Mouse (Mus musculus): ENCODE measurements at regions not wholly inside any gene's neighbourhood (a gene's known extent, or its start where the extent isn't known, plus 50 kb on each side); places are given as distances from the start of the nearest gene placed in this dataset.

- WGBS, result 91% methylated on average over 4 of the region's 4 CpGs
- no peak for ATAC-seq (ENCODE audit: low FRiP score, low read depth)
These were observed 1123.7 kb downstream of the Rapgef2 start for GRCm38 (mm10) chr3:78162601-78163000.

DNA sequence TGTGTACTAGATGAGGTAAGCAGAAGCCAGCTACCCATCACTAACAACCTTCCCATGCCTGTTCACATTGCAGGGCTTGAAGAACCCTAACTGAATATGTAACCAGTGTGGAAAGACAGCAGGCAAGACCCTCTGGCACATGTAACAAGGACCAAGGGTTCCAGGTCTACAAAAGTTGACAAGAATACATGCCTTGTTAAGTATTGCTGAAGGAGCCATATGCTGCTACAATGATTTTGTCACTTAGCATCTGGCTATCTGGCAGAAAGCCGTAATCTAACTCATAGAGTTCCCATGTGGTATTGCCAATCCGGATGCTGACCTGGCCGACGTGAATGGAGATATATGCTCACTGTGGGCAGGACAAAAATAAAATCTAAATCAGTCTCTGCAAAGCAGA lies 1127.9 kb downstream of the Rapgef2 start:
- ATAC-seq (ENCODE audit: low FRiP score, low read depth), result no peak
- Histone ChIP-seq H3K27me3 (no peaks in the 10 kb centered on the region), H3K27ac (replicated peaks) (no peak overlapping the region), H3K9ac (no peak overlapping the region), H3K4me2 (no peak overlapping the region), H3K9me3 (no peaks in the 10 kb centered on the region), H3K36me3 (no peaks in the 10 kb centered on the region), H3K4me1 (replicated peaks) (no peaks in the 10 kb centered on the region), H3K4me3 (no peak overlapping the region)
- WGBS, result 79% methylated on average over 4 of the region's 4 CpGs

More at GRCm38 (mm10) chr3:78162601-78163000, 1123.7 kb downstream of the Rapgef2 start:
- H3K27me3 ChIP-seq, result no peaks in the 10 kb centered on the region
- no peaks in the 10 kb centered on the region for H3K36me3 ChIP-seq
- H3K9ac ChIP-seq, result no peak overlapping the region
- no peaks in the 10 kb centered on the region for H3K9me3 ChIP-seq
- H3K4me2 ChIP-seq, result no peak overlapping the region
- H3K4me3 ChIP-seq, result no peak overlapping the region
- H3K27ac ChIP-seq (replicated peaks), result no peak overlapping the region
- no peaks in the 10 kb centered on the region for H3K4me1 ChIP-seq (replicated peaks)
